Mouse (Mus musculus) forebrain, postnatal 0 days (tissue): Measurements from ENCODE around the gene Cnnm3. TPM values are rescaled to one million over a fixed set of nuclear protein-coding genes. Genes with fewer than 3 reads are reported as not detected.

ENCODE experiments used
- ATAC-seq: fragments of 200-750 bp; cut with Nextera tagmentation; 2 replicates; pipeline ENCODE4 v1.8.0; 2017; ENCODE audit warnings: mild to moderate bottlenecking, moderate library complexity
- DNase-seq: peaks from one replicate; pipeline ENCODE4 v3.0.0-alpha.2; 2015
- H3K27ac ChIP-seq: fragments of 300-500 bp; sonication (generic); 2 replicates; pipeline ENCODE4 v1.5.1; 2014; ENCODE audit warnings: low read depth, mild to moderate bottlenecking, antibody characterized with exemption, low read length, moderate library complexity, mixed read lengths
- H3K27me3 ChIP-seq: fragments of 300-500 bp; sonication (generic); 2 replicates; pipeline ENCODE4 v1.6.1; 2014; ENCODE audit warnings: mild to moderate bottlenecking, low read length, mixed read lengths; ENCODE audit not compliant: insufficient read depth
- H3K36me3 ChIP-seq: fragments of 300-500 bp; sonication (generic); 2 replicates; pipeline ENCODE4 v1.6.1; 2014; ENCODE audit warnings: mild to moderate bottlenecking, moderate library complexity; ENCODE audit not compliant: insufficient read depth
- H3K4me1 ChIP-seq: fragments of 300-500 bp; sonication (generic); 2 replicates; pipeline ENCODE4 v1.6.1; 2014; ENCODE audit warnings: antibody characterized with exemption; ENCODE audit not compliant: insufficient read depth
- H3K4me2 ChIP-seq: fragments of 300-500 bp; sonication (generic); 2 replicates; pipeline ENCODE4 v1.6.1; 2014; ENCODE audit warnings: low read depth, mild to moderate bottlenecking, moderate library complexity
- H3K4me3 ChIP-seq: fragments of 300-500 bp; sonication (generic); 2 replicates; pipeline ENCODE4 v1.5.1; 2014; ENCODE audit warnings: low read depth, low read length, mixed read lengths
- H3K9ac ChIP-seq: fragments of 300-500 bp; sonication (generic); 2 replicates; pipeline ENCODE4 v1.6.1; 2014; ENCODE audit warnings: mild to moderate bottlenecking
- H3K9me3 ChIP-seq: fragments of 300-500 bp; sonication (generic); 2 replicates; pipeline ENCODE4 v1.6.1; 2016; ENCODE audit warnings: low read length
- CTCF ChIP-seq: sonication (generic); IDR thresholded peaks from 2 replicates; pipeline ENCODE4 v1.5.1; 2016; ENCODE audit warnings: antibody characterized with exemption, control low read depth, low read depth
- WGBS: fragments of 180-500 bp; shearing (Covaris S2); extraction: QIAGEN DNeasy Blood & Tissue Kit; methylation state at CpG from one replicate; pipeline ENCODE4 v1.1.7; 2014; 5-methylcytosine and 5-hydroxymethylcytosine counted together
- polyA plus RNA-seq: library from polyadenylated mRNA; unstranded; fragments of >200 nt; fragmentation: Nextera tagmentation; extraction: Ambion mirVana; gene quantifications from 2 replicates; pipeline ENCODE4 v1.2.1, GENCODE M21; 2015
- total RNA-seq: library from RNA; depleted of rRNA; stranded (reverse); fragments of >200 nt; gene quantifications from 2 replicates; pipeline ENCODE4 v1.2.3, GENCODE M21; 2014

Cnnm3 gene
- total and polyA plus RNA-seq, 2 experiments from 2014 or later = 4.8 to 29.1 TPM

GRCm38 (mm10) chr1:36568776-36569175 lies 57.1 kb downstream of the Cnnm3 start:
- DNase-seq = no peak
- no peak overlapping the region for H3K4me3 ChIP-seq
- no peaks in the 10 kb centered on the region for H3K4me1 ChIP-seq
- 81% methylated on average over 4 of the region's 4 CpGs for WGBS
- no peak for ATAC-seq
- no peak overlapping the region for H3K4me2 ChIP-seq
- H3K27ac ChIP-seq = no peak overlapping the region
- no peaks in the 10 kb centered on the region for H3K36me3 ChIP-seq
- H3K9me3 ChIP-seq = no peaks in the 10 kb centered on the region
- H3K9ac ChIP-seq = no peak overlapping the region
- no peak for TF ChIP-seq CTCF
- H3K27me3 ChIP-seq = no peaks in the 10 kb centered on the region

GRCm38 (mm10) chr1:36569694-36570276 lies 58.1 kb downstream of the Cnnm3 start:
- no peak overlapping the region for H3K9ac ChIP-seq
- H3K4me1 ChIP-seq = no peaks in the 10 kb centered on the region
- DNase-seq (no peak), ATAC-seq (no peak)
- no peaks in the 10 kb centered on the region for H3K9me3 ChIP-seq
- no peak overlapping the region for H3K4me2 ChIP-seq
- H3K4me3 ChIP-seq = no peak overlapping the region
- no peaks in the 10 kb centered on the region for H3K27me3 ChIP-seq
- H3K36me3 ChIP-seq = no peaks in the 10 kb centered on the region
- no peak for TF ChIP-seq CTCF
- H3K27ac ChIP-seq = no peak overlapping the region
- WGBS = 48% methylated on average over 7 of the region's 7 CpGs

- ATAC-seq (no peak), DNase-seq (no peak)
- WGBS = 86% methylated on average over 5 of the region's 5 CpGs
- H3K9ac ChIP-seq = no peak overlapping the region
- no peaks in the 10 kb centered on the region for H3K4me1 ChIP-seq
- no peak overlapping the region for H3K4me3 ChIP-seq
- no peak overlapping the region for H3K4me2 ChIP-seq
- H3K27me3 ChIP-seq = no peaks in the 10 kb centered on the region
- no peak for TF ChIP-seq CTCF
- H3K36me3 ChIP-seq = no peaks in the 10 kb centered on the region
- H3K9me3 ChIP-seq = no peaks in the 10 kb centered on the region
- H3K27ac ChIP-seq = no peak overlapping the region
Measured at GRCm38 (mm10) chr1:36570320-36570719, 58.7 kb downstream of the Cnnm3 start.

GRCm38 (mm10) chr1:36571627-36572026 lies 60.0 kb downstream of the Cnnm3 start:
- Histone ChIP-seq H3K9me3 (no peaks in the 10 kb centered on the region), H3K4me1 (no peaks in the 10 kb centered on the region), H3K27ac (no peak overlapping the region), H3K4me2 (no peak overlapping the region), H3K9ac (no peak overlapping the region), H3K36me3 (no peaks in the 10 kb centered on the region), H3K4me3 (no peak overlapping the region), H3K27me3 (no peaks in the 10 kb centered on the region)
- no peak for DNase-seq
- ATAC-seq = no peak
- 64% methylated on average over 6 of the region's 6 CpGs for WGBS
- TF ChIP-seq CTCF = no peak

- ATAC-seq (no peak), DNase-seq (no peak)
- Histone ChIP-seq H3K9ac (no peak overlapping the region), H3K27me3 (no peaks in the 10 kb centered on the region), H3K4me1 (no peaks in the 10 kb centered on the region), H3K9me3 (no peaks in the 10 kb centered on the region), H3K4me3 (no peak overlapping the region), H3K4me2 (no peak overlapping the region), H3K27ac (no peak overlapping the region), H3K36me3 (no peaks in the 10 kb centered on the region)
- TF ChIP-seq CTCF = no peak
- 75% methylated on average over 2 of the region's 2 CpGs for WGBS
Measured at GRCm38 (mm10) chr1:36572140-36572700, 60.6 kb downstream of the Cnnm3 start.

GRCm38 (mm10) chr1:36572709-36573108 lies 61.0 kb downstream of the Cnnm3 start:
- Histone ChIP-seq H3K4me1 (no peaks in the 10 kb centered on the region), H3K9ac (no peak overlapping the region), H3K36me3 (no peaks in the 10 kb centered on the region), H3K4me2 (no peak overlapping the region), H3K27me3 (no peaks in the 10 kb centered on the region), H3K4me3 (no peak overlapping the region), H3K9me3 (no peaks in the 10 kb centered on the region), H3K27ac (no peak overlapping the region)
- TF ChIP-seq CTCF = no peak
- ATAC-seq (no peak), DNase-seq (no peak)
- 88% methylated on average over 1 of the region's 1 CpGs for WGBS

- no peaks in the 10 kb centered on the region for H3K27me3 ChIP-seq
- H3K9me3 ChIP-seq = no peaks in the 10 kb centered on the region
- 85% methylated on average over 8 of the region's 8 CpGs for WGBS
- H3K27ac ChIP-seq = no peak overlapping the region
- no peak for ATAC-seq
- no peak for TF ChIP-seq CTCF
- H3K9ac ChIP-seq = no peak overlapping the region
- no peak overlapping the region for H3K4me2 ChIP-seq
- no peak for DNase-seq
- H3K36me3 ChIP-seq = no peaks in the 10 kb centered on the region
- H3K4me1 ChIP-seq = no peaks in the 10 kb centered on the region
- H3K4me3 ChIP-seq = no peak overlapping the region
Measured at GRCm38 (mm10) chr1:36573524-36573923, 61.9 kb downstream of the Cnnm3 start.
